Mouse (Mus musculus): ENCODE measurements around the gene Zfp410.

GRCm38 (mm10) chr12:84311306-84311705 is 5.3 kb upstream of the Zfp410 start:
- no peak for TF ChIP-seq CTCF (IDR thresholded peaks at IDR 0.05; ENCODE audit: borderline replicate concordance, insufficient read depth, low read depth, low read length)
- TF ChIP-seq POLR2A (IDR thresholded peaks at IDR 0.05; ENCODE audit: borderline replicate concordance, insufficient read depth, low read length): no peak

All from cerebellum, adult 2 months (tissue).